Mouse (Mus musculus) neural tube, embryonic 15.5 days (tissue): ENCODE data around the gene Sh3glb1. TPM values are rescaled to one million over a fixed set of nuclear protein-coding genes. Genes with fewer than 3 reads are reported as not detected.

ENCODE experiments used
- ATAC-seq: fragments of 200-750 bp; cut with Nextera tagmentation; 2 replicates; pipeline ENCODE4 v1.8.0; 2017; ENCODE audit warnings: mild to moderate bottlenecking, moderate TSS enrichment, moderate library complexity; ENCODE audit not compliant: low FRiP score
- H3K27ac ChIP-seq: fragments of 300-500 bp; sonication (generic); replicated peaks from 2 replicates; pipeline ENCODE4 v1.5.1; 2015; ENCODE audit warnings: mild to moderate bottlenecking, inconsistent platforms
- H3K27me3 ChIP-seq: fragments of 300-500 bp; sonication (generic); replicated peaks from 2 replicates; pipeline ENCODE4 v1.6.1; 2015; ENCODE audit warnings: inconsistent platforms
- H3K36me3 ChIP-seq: fragments of 300-500 bp; sonication (generic); 2 replicates; pipeline ENCODE4 v1.6.1; 2015; ENCODE audit warnings: inconsistent platforms
- H3K4me1 ChIP-seq: fragments of 300-500 bp; sonication (generic); 2 replicates; pipeline ENCODE4 v1.6.1; 2015; ENCODE audit warnings: inconsistent platforms
- H3K4me2 ChIP-seq: fragments of 300-500 bp; sonication (generic); 2 replicates; pipeline ENCODE4 v1.6.1; 2015; ENCODE audit warnings: inconsistent platforms, mild to moderate bottlenecking, moderate library complexity
- H3K4me3 ChIP-seq: fragments of 300-500 bp; sonication (generic); replicated peaks from 2 replicates; pipeline ENCODE4 v1.5.1; 2015; ENCODE audit warnings: mild to moderate bottlenecking, inconsistent platforms
- H3K9ac ChIP-seq: fragments of 300-500 bp; sonication (generic); replicated peaks from 2 replicates; pipeline ENCODE4 v1.6.1; 2015; ENCODE audit warnings: mild to moderate bottlenecking, inconsistent platforms
- H3K9me3 ChIP-seq: fragments of 300-500 bp; sonication (generic); replicated peaks from 2 replicates; pipeline ENCODE4 v1.6.1; 2016; ENCODE audit warnings: inconsistent platforms
- WGBS: fragments of 180-500 bp; shearing (Covaris S2); methylation state at CpG from one replicate; pipeline ENCODE4 v1.1.7; 2015; ENCODE audit warnings: mixed read lengths; 5-methylcytosine and 5-hydroxymethylcytosine counted together
- polyA plus RNA-seq: library from polyadenylated mRNA; unstranded; fragments of >200 nt; fragmentation: Nextera tagmentation; extraction: Ambion mirVana; gene quantifications from 2 replicates; pipeline ENCODE4 v1.2.1, GENCODE M21; 2015

The Sh3glb1 gene
- polyA plus RNA-seq, 1 experiment from 2014 or later: 114 TPM

GRCm38 (mm10) chr3:144668039-144668438 is 52.1 kb downstream of the Sh3glb1 start:
- H3K4me1 ChIP-seq: peaks cover 13% of the 10 kb centered on the region
- H3K4me2 ChIP-seq: no peak overlapping the region
- ATAC-seq: no peak
- no peaks in the 10 kb centered on the region for H3K36me3 ChIP-seq
- WGBS: 87% methylated on average over 9 of the region's 9 CpGs
- no peak overlapping the region for H3K4me3 ChIP-seq
- no peak overlapping the region for H3K27ac ChIP-seq
- no peak overlapping the region for H3K9ac ChIP-seq
- no peaks in the 10 kb centered on the region for H3K27me3 ChIP-seq
- H3K9me3 ChIP-seq: 0 out of 2 replicates have a peak, but pooled peaks cover 3% of the 10 kb centered on the region

GRCm38 (mm10) chr3:144664363-144665299 is 55.5 kb downstream of the Sh3glb1 start:
- 37% methylated on average over 22 of the region's 22 CpGs for WGBS
- Histone ChIP-seq H3K4me1 (peaks cover 13% of the 10 kb centered on the region), H3K27ac (no peak overlapping the region), H3K9me3 (0 out of 2 replicates have a peak, but pooled peaks cover 3% of the 10 kb centered on the region), H3K4me2 (peak overlapping the region; percentile 31), H3K27me3 (no peaks in the 10 kb centered on the region), H3K9ac (no peak overlapping the region), H3K4me3 (no peak overlapping the region), H3K36me3 (no peaks in the 10 kb centered on the region)
- ATAC-seq: peak; percentile 54

GRCm38 (mm10) chr3:144663415-144664093 is 56.6 kb downstream of the Sh3glb1 start:
- Histone ChIP-seq H3K9ac (no peak overlapping the region), H3K27ac (no peak overlapping the region), H3K4me1 (peaks cover 13% of the 10 kb centered on the region), H3K4me2 (no peak overlapping the region), H3K36me3 (no peaks in the 10 kb centered on the region), H3K4me3 (no peak overlapping the region), H3K9me3 (0 out of 2 replicates have a peak, but pooled peaks cover 3% of the 10 kb centered on the region), H3K27me3 (no peaks in the 10 kb centered on the region)
- whole genome bisulfite sequencing: 95% methylated on average over 7 of the region's 7 CpGs
- no peak for ATAC-seq

GRCm38 (mm10) chr3:144662215-144662852 is 57.8 kb downstream of the Sh3glb1 start:
- Histone ChIP-seq H3K9ac (no peak overlapping the region), H3K36me3 (no peaks in the 10 kb centered on the region), H3K4me2 (no peak overlapping the region), H3K4me3 (no peak overlapping the region), H3K27ac (no peak overlapping the region), H3K9me3 (0 out of 2 replicates have a peak, but pooled peaks cover 3% of the 10 kb centered on the region), H3K27me3 (no peaks in the 10 kb centered on the region), H3K4me1 (peaks cover 13% of the 10 kb centered on the region)
- no peak for ATAC-seq
- WGBS: 84% methylated on average over 8 of the region's 8 CpGs

GRCm38 (mm10) chr3:144661439-144661838 is 58.7 kb downstream of the Sh3glb1 start:
- no peak for ATAC-seq
- H3K27ac ChIP-seq: no peak overlapping the region
- 96% methylated on average over 3 of the region's 3 CpGs for WGBS
- H3K4me2 ChIP-seq: no peak overlapping the region
- 0 out of 2 replicates have a peak, but pooled peaks cover 3% of the 10 kb centered on the region for H3K9me3 ChIP-seq
- no peak overlapping the region for H3K4me3 ChIP-seq
- H3K4me1 ChIP-seq: peaks cover 13% of the 10 kb centered on the region
- no peaks in the 10 kb centered on the region for H3K27me3 ChIP-seq
- no peak overlapping the region for H3K9ac ChIP-seq
- no peaks in the 10 kb centered on the region for H3K36me3 ChIP-seq

GRCm38 (mm10) chr3:144644202-144644601 is 75.9 kb downstream of the Sh3glb1 start:
- H3K9me3 ChIP-seq: no peaks in the 10 kb centered on the region
- WGBS: 36% methylated on average over 5 of the region's 5 CpGs
- ATAC-seq: peak; percentile 37; the same call in 1 of the 2 replicates
- H3K4me2 ChIP-seq: no peak overlapping the region
- H3K36me3 ChIP-seq: no peaks in the 10 kb centered on the region
- no peak overlapping the region for H3K4me3 ChIP-seq
- H3K27me3 ChIP-seq: no peaks in the 10 kb centered on the region
- no peak overlapping the region for H3K9ac ChIP-seq
- H3K4me1 ChIP-seq: peaks cover 8% of the 10 kb centered on the region; the same call in 1 of the 2 replicates
- no peak overlapping the region for H3K27ac ChIP-seq

GRCm38 (mm10) chr3:144643301-144643871 is 76.7 kb downstream of the Sh3glb1 start:
- H3K36me3 ChIP-seq: no peaks in the 10 kb centered on the region
- H3K4me3 ChIP-seq: no peak overlapping the region
- H3K4me1 ChIP-seq: peaks cover 8% of the 10 kb centered on the region; the same call in 1 of the 2 replicates
- WGBS: 8% methylated on average over 2 of the region's 2 CpGs
- no peaks in the 10 kb centered on the region for H3K9me3 ChIP-seq
- H3K9ac ChIP-seq: no peak overlapping the region
- peak overlapping the region; percentile 57 for H3K27ac ChIP-seq
- ATAC-seq: peak; percentile 86
- no peaks in the 10 kb centered on the region for H3K27me3 ChIP-seq
- no peak overlapping the region for H3K4me2 ChIP-seq

- Histone ChIP-seq H3K9me3 (no peaks in the 10 kb centered on the region), H3K4me1 (peaks cover 8% of the 10 kb centered on the region; the same call in 1 of the 2 replicates), H3K4me3 (no peak overlapping the region), H3K9ac (no peak overlapping the region), H3K27ac (no peak overlapping the region), H3K27me3 (no peaks in the 10 kb centered on the region), H3K36me3 (no peaks in the 10 kb centered on the region), H3K4me2 (no peak overlapping the region)
- 87% methylated on average over 4 of the region's 4 CpGs for WGBS
- no peak for ATAC-seq
Measured at GRCm38 (mm10) chr3:144642141-144642540, 78.0 kb downstream of the Sh3glb1 start.

GRCm38 (mm10) chr3:144640033-144640432 is 80.1 kb downstream of the Sh3glb1 start:
- peaks cover 8% of the 10 kb centered on the region; the same call in 1 of the 2 replicates for H3K4me1 ChIP-seq
- H3K27ac ChIP-seq: no peak overlapping the region
- no peaks in the 10 kb centered on the region for H3K36me3 ChIP-seq
- ATAC-seq: no peak
- H3K4me2 ChIP-seq: no peak overlapping the region
- H3K9me3 ChIP-seq: no peaks in the 10 kb centered on the region
- H3K9ac ChIP-seq: no peak overlapping the region
- no peak overlapping the region for H3K4me3 ChIP-seq
- no peaks in the 10 kb centered on the region for H3K27me3 ChIP-seq

- ATAC-seq: no peak
- no peak overlapping the region for H3K27ac ChIP-seq
- WGBS: 79% methylated on average over 3 of the region's 3 CpGs
- H3K9ac ChIP-seq: no peak overlapping the region
- no peak overlapping the region for H3K4me2 ChIP-seq
- no peak overlapping the region for H3K4me3 ChIP-seq
- H3K4me1 ChIP-seq: peaks cover 8% of the 10 kb centered on the region; the same call in 1 of the 2 replicates
- H3K36me3 ChIP-seq: no peaks in the 10 kb centered on the region
- H3K9me3 ChIP-seq: no peaks in the 10 kb centered on the region
- H3K27me3 ChIP-seq: no peaks in the 10 kb centered on the region
Measured at GRCm38 (mm10) chr3:144639387-144639786, 80.7 kb downstream of the Sh3glb1 start.

GRCm38 (mm10) chr3:144638110-144638509 is 82.0 kb downstream of the Sh3glb1 start:
- no peak overlapping the region for H3K4me2 ChIP-seq

More at GRCm38 (mm10) chr3:144638110-144638509, 82.0 kb downstream of the Sh3glb1 start:
- Histone ChIP-seq H3K9ac (no peak overlapping the region), H3K4me3 (no peak overlapping the region), H3K27ac (no peak overlapping the region), H3K36me3 (no peaks in the 10 kb centered on the region), H3K27me3 (no peaks in the 10 kb centered on the region), H3K4me1 (peaks cover 1% of the 10 kb centered on the region; the same call in 1 of the 2 replicates), H3K9me3 (no peaks in the 10 kb centered on the region)
- ATAC-seq: no peak
- 92% methylated on average over 4 of the region's 4 CpGs for WGBS
